Mouse (Mus musculus): Measurements from ENCODE around the gene Eva1a. TPM values are rescaled to one million over a fixed set of nuclear protein-coding genes. Genes with fewer than 3 reads are reported as not detected.
A peak's percentile ranks its signal among the peaks of the same experiment; 100 is the strongest.

Gene Eva1a
- polyA plus RNA-seq, 1 experiment from 2014 or later = 0.79 TPM

GRCm38 (mm10) chr6:82073011-82073410 is 32.2 kb downstream of the Eva1a start:
- no peaks in the 10 kb centered on the region; the same call in 1 of the 2 replicates for H3K27me3 ChIP-seq (replicated peaks)
- H3K36me3 ChIP-seq = no peaks in the 10 kb centered on the region
- H3K27ac ChIP-seq (replicated peaks) = no peak overlapping the region
- no peak overlapping the region for H3K9ac ChIP-seq (replicated peaks)
- ATAC-seq (ENCODE audit: low FRiP score) = no peak
- no peaks in the 10 kb centered on the region for H3K9me3 ChIP-seq (replicated peaks)
- no peak overlapping the region for H3K4me2 ChIP-seq
- H3K4me3 ChIP-seq (replicated peaks) = no peak overlapping the region
- H3K4me1 ChIP-seq = no peaks in the 10 kb centered on the region
- WGBS = 94% methylated on average over 2 of the region's 2 CpGs

- Histone ChIP-seq H3K4me1 (no peaks in the 10 kb centered on the region), H3K27ac (replicated peaks) (no peak overlapping the region), H3K4me2 (no peak overlapping the region), H3K4me3 (replicated peaks) (no peak overlapping the region), H3K9me3 (replicated peaks) (no peaks in the 10 kb centered on the region), H3K27me3 (replicated peaks) (no peaks in the 10 kb centered on the region; the same call in 1 of the 2 replicates), H3K36me3 (no peaks in the 10 kb centered on the region), H3K9ac (replicated peaks) (no peak overlapping the region)
- ATAC-seq (ENCODE audit: low FRiP score) = no peak
- WGBS = 88% methylated on average over 3 of the region's 3 CpGs
Measured at GRCm38 (mm10) chr6:82073567-82073966, 32.7 kb downstream of the Eva1a start.

GRCm38 (mm10) chr6:82076364-82076763 is 35.5 kb downstream of the Eva1a start:
- 58% methylated on average over 4 of the region's 4 CpGs for WGBS
- H3K27ac ChIP-seq (replicated peaks) = no peak overlapping the region
- no peaks in the 10 kb centered on the region for H3K4me1 ChIP-seq
- H3K9ac ChIP-seq (replicated peaks) = no peak overlapping the region
- H3K4me3 ChIP-seq (replicated peaks) = no peak overlapping the region
- H3K9me3 ChIP-seq (replicated peaks) = no peaks in the 10 kb centered on the region
- H3K4me2 ChIP-seq = no peak overlapping the region
- ATAC-seq (ENCODE audit: low FRiP score) = no peak
- H3K27me3 ChIP-seq (replicated peaks) = no peaks in the 10 kb centered on the region
- H3K36me3 ChIP-seq = no peaks in the 10 kb centered on the region

GRCm38 (mm10) chr6:82078875-82079274 is 38.0 kb downstream of the Eva1a start:
- Histone ChIP-seq H3K4me3 (replicated peaks) (no peak overlapping the region), H3K9me3 (replicated peaks) (no peaks in the 10 kb centered on the region), H3K27ac (replicated peaks) (no peak overlapping the region), H3K4me1 (no peaks in the 10 kb centered on the region), H3K27me3 (replicated peaks) (no peaks in the 10 kb centered on the region), H3K36me3 (no peaks in the 10 kb centered on the region), H3K9ac (replicated peaks) (no peak overlapping the region), H3K4me2 (no peak overlapping the region)
- no peak for ATAC-seq (ENCODE audit: low FRiP score)
- whole genome bisulfite sequencing = 93% methylated on average over 4 of the region's 4 CpGs

GRCm38 (mm10) chr6:82083655-82084054 is 42.8 kb downstream of the Eva1a start:
- H3K4me3 ChIP-seq (replicated peaks) = no peak overlapping the region
- no peaks in the 10 kb centered on the region for H3K36me3 ChIP-seq
- WGBS = 82% methylated on average over 6 of the region's 6 CpGs
- no peak for ATAC-seq (ENCODE audit: low FRiP score)
- H3K27me3 ChIP-seq (replicated peaks) = no peaks in the 10 kb centered on the region
- no peaks in the 10 kb centered on the region for H3K9me3 ChIP-seq (replicated peaks)
- no peak overlapping the region for H3K9ac ChIP-seq (replicated peaks)
- no peak overlapping the region for H3K4me2 ChIP-seq
- H3K4me1 ChIP-seq = no peaks in the 10 kb centered on the region
- H3K27ac ChIP-seq (replicated peaks) = no peak overlapping the region

GRCm38 (mm10) chr6:82084235-82084634 is 43.4 kb downstream of the Eva1a start:
- Histone ChIP-seq H3K4me1 (no peaks in the 10 kb centered on the region), H3K27ac (replicated peaks) (no peak overlapping the region), H3K9ac (replicated peaks) (no peak overlapping the region), H3K4me3 (replicated peaks) (no peak overlapping the region), H3K4me2 (no peak overlapping the region), H3K9me3 (replicated peaks) (no peaks in the 10 kb centered on the region), H3K36me3 (no peaks in the 10 kb centered on the region), H3K27me3 (replicated peaks) (no peaks in the 10 kb centered on the region)
- whole genome bisulfite sequencing = 77% methylated on average over 3 of the region's 3 CpGs
- no peak for ATAC-seq (ENCODE audit: low FRiP score)

GRCm38 (mm10) chr6:82085313-82085908 is 44.6 kb downstream of the Eva1a start:
- Histone ChIP-seq H3K27me3 (replicated peaks) (no peaks in the 10 kb centered on the region), H3K27ac (replicated peaks) (no peak overlapping the region), H3K4me3 (replicated peaks) (no peak overlapping the region), H3K9ac (replicated peaks) (no peak overlapping the region), H3K4me1 (no peaks in the 10 kb centered on the region), H3K4me2 (no peak overlapping the region), H3K36me3 (no peaks in the 10 kb centered on the region), H3K9me3 (replicated peaks) (no peaks in the 10 kb centered on the region)
- ATAC-seq (ENCODE audit: low FRiP score) = no peak
- WGBS = 88% methylated on average over 8 of the region's 8 CpGs

- Histone ChIP-seq H3K27ac (replicated peaks) (no peak overlapping the region), H3K9me3 (replicated peaks) (no peaks in the 10 kb centered on the region), H3K4me3 (replicated peaks) (no peak overlapping the region), H3K36me3 (no peaks in the 10 kb centered on the region), H3K4me2 (no peak overlapping the region), H3K27me3 (replicated peaks) (peaks cover 5% of the 10 kb centered on the region), H3K9ac (replicated peaks) (no peak overlapping the region), H3K4me1 (peaks cover 11% of the 10 kb centered on the region)
- no peak for ATAC-seq (ENCODE audit: low FRiP score)
- 72% methylated on average over 4 of the region's 4 CpGs for WGBS
Measured at GRCm38 (mm10) chr6:82088133-82088532, 47.3 kb downstream of the Eva1a start.

- no peaks in the 10 kb centered on the region for H3K9me3 ChIP-seq (replicated peaks)
- H3K9ac ChIP-seq (replicated peaks) = peak overlapping the region; percentile 46
- no peak overlapping the region for H3K27ac ChIP-seq (replicated peaks)
- ATAC-seq (ENCODE audit: low FRiP score) = 0 out of 2 replicates have a peak, but pooled peaks have one; percentile 41
- peaks cover 11% of the 10 kb centered on the region for H3K4me1 ChIP-seq
- peak overlapping the region; percentile 39 for H3K4me3 ChIP-seq (replicated peaks)
- peaks cover 9% of the 10 kb centered on the region for H3K27me3 ChIP-seq (replicated peaks)
- H3K36me3 ChIP-seq = no peaks in the 10 kb centered on the region
- WGBS = under 1% methylated on average over 28 of the region's 28 CpGs
- peak overlapping the region; percentile 80 for H3K4me2 ChIP-seq
Measured at GRCm38 (mm10) chr6:82091773-82092172, 50.9 kb downstream of the Eva1a start.

- no peak for ATAC-seq (ENCODE audit: low FRiP score)
- 0 out of 2 replicates have a peak, but pooled peaks cover 5% of the 10 kb centered on the region for H3K27me3 ChIP-seq (replicated peaks)
- H3K9ac ChIP-seq (replicated peaks) = no peak overlapping the region
- WGBS = 94% methylated on average over 1 of the region's 1 CpGs
- no peaks in the 10 kb centered on the region for H3K9me3 ChIP-seq (replicated peaks)
- no peak overlapping the region for H3K27ac ChIP-seq (replicated peaks)
- H3K36me3 ChIP-seq = no peaks in the 10 kb centered on the region
- no peak overlapping the region for H3K4me3 ChIP-seq (replicated peaks)
- no peak overlapping the region for H3K4me2 ChIP-seq
- no peaks in the 10 kb centered on the region for H3K4me1 ChIP-seq
Measured at GRCm38 (mm10) chr6:82097705-82098104, 56.9 kb downstream of the Eva1a start.

- ATAC-seq (ENCODE audit: low FRiP score) = no peak
- Histone ChIP-seq H3K9me3 (replicated peaks) (no peaks in the 10 kb centered on the region), H3K4me1 (no peaks in the 10 kb centered on the region), H3K4me2 (no peak overlapping the region), H3K4me3 (replicated peaks) (no peak overlapping the region), H3K36me3 (no peaks in the 10 kb centered on the region), H3K27ac (replicated peaks) (no peak overlapping the region), H3K9ac (replicated peaks) (no peak overlapping the region), H3K27me3 (replicated peaks) (0 out of 2 replicates have a peak, but pooled peaks cover 2% of the 10 kb centered on the region)
- WGBS = 89% methylated on average over 1 of the region's 1 CpGs
Measured at GRCm38 (mm10) chr6:82098456-82098855, 57.6 kb downstream of the Eva1a start.

GRCm38 (mm10) chr6:82110473-82110872 is 69.6 kb downstream of the Eva1a start:
- WGBS = 82% methylated on average over 7 of the region's 7 CpGs
- H3K27me3 ChIP-seq (replicated peaks) = no peaks in the 10 kb centered on the region

More at GRCm38 (mm10) chr6:82110473-82110872, 69.6 kb downstream of the Eva1a start:
- H3K4me1 ChIP-seq = no peaks in the 10 kb centered on the region
- ATAC-seq (ENCODE audit: low FRiP score) = no peak
- H3K36me3 ChIP-seq = no peaks in the 10 kb centered on the region
- no peak overlapping the region for H3K4me2 ChIP-seq
- H3K9me3 ChIP-seq (replicated peaks) = no peaks in the 10 kb centered on the region
- no peak overlapping the region for H3K27ac ChIP-seq (replicated peaks)
- H3K9ac ChIP-seq (replicated peaks) = no peak overlapping the region
- H3K4me3 ChIP-seq (replicated peaks) = no peak overlapping the region

Data from neural tube, embryonic 15.5 days (tissue).